Mouse (Mus musculus) cerebellum, postnatal 36 days (tissue): Measurements from ENCODE around the gene Cpsf6.

Experiments used
- DNase-seq, 2 experiments: peaks; one replicate each; pipeline ENCODE4 v3.0.0; 2021 to 2022; ENCODE audit warnings: mixed read lengths in 2 of 2

The Cpsf6 gene

DNA sequence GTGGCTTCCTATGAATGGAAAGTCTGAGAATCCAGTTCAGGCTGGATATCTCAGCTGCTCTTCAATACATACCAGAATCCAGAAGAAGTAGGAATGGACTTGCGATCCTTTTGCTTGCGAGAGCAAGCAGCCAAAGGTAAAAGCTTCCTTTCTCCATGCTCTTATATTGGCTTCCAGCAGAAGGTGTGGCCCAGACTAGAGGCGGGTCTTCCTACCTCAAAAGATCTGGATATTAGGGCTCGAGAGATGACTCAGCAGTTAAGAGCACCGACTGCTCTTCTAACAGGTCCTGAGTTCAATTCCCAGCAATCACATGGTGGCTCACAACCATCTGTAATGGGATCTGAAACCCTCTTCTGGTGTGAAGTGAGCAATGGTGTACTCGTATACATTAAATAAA is at the start of gene Cpsf6:
TSS of gene Cpsf6 (minus strand) at position 108 of the 400 bp plus-strand sequence.
- no peak for DNase-seq

DNA sequence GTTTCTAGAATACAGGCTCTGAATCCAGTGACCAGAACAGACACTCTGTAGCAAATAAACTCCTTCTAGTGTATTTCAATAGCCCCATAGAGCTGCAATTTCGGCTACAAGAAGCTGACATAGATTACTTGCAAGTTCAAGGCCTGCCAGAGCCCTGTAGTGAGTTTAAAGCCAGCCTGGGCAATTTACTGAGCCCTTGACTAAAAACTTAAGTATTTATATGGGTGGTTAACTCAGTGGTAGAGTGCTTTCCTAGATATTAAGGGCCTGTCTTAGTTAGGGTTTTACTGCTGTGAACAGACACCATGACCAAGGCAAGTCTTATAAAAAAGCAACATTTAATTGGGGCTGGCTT is 46.8 kb upstream of the Cpsf6 start:
- no peak for DNase-seq

DNA sequence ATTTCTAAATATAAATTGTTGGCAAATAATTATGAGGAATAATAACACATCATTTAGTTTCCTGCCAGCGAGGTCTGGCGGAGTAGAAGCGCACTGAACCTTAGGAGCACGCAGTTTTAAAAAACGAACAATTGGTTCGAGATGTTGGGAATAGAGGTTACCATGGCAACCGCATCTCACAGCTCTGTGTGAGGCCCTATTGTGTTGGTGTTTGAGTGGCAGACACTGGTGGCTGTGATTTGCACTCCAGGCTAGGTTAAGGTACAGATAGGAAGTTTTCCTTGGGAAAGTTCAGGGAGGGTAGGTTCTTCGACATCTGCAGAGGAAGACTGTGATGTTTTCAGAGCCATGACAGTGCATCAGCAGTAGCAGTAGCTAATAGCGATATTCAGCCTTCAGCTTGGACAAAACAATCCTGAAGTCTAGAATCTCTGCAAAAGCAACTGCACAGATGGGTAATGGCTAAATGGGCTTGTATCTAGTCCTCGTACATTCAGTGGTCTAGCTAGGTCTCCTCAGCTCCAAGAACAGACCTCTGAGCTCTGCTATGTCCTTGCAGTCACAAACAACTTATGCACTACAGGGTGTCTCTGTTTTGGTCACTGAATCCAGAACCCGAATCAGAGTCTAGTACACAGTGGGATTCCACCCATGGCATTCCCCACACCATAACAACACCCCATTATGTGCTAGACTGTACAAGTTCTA is 46.2 kb upstream of the Cpsf6 start:
- DNase-seq, result no peak

DNA sequence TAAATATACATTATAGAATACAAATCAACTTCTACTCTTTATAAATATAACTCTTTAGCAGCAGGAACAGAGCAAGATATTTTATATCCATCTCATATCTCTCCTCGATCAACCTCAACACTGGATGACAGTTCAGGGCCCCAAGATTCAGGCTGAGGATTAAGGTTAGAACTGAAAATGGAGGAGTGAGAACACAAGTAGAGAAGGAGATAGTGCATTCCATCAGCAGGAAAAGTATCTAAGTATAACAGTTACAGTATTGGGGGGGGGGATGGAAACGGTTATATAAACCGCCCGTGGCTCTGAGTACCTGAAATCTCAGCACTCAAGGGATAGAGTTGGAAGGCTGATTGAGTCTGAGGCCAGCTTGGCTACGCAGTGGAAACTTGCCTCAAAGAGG is 45.2 kb upstream of the Cpsf6 start:
- DNase-seq, result no peak

DNA sequence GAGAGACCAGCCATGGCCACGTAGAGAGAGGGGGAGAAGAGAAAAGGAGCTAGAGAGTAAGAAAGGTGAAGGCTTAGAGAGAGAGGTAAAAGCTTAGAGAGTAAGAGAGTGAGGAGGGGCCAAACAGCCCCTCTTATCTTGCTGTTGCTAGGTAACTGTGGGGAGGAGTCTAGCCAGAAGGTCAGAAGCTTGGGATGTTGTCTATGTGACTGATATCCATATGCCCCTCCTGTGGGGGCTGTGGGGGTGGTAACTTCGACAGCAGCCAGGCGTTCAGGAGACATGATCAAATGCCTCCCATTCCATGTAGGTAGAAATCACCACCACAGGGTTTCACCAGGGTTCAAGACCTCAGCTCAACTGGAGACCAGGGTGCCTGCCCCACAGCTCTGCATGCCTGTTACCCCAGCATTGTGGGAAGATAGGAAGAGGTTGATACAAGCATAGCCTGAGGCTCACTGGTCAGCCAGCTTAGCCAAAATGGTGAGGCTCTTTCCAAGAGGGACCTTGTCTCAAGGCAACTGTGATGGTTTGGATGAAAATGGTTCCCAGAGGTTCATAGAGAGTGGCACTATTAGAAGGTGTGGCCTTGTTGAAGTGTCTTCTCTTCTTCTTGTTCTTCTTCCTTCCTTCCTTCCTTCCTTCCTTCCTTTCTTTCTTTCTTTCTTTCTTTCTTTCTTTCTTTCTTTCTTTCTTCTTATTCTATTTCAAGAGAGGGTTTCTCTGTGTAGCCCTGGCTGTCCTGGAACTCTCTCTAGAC is 44.5 kb upstream of the Cpsf6 start:
- no peak for DNase-seq

DNA sequence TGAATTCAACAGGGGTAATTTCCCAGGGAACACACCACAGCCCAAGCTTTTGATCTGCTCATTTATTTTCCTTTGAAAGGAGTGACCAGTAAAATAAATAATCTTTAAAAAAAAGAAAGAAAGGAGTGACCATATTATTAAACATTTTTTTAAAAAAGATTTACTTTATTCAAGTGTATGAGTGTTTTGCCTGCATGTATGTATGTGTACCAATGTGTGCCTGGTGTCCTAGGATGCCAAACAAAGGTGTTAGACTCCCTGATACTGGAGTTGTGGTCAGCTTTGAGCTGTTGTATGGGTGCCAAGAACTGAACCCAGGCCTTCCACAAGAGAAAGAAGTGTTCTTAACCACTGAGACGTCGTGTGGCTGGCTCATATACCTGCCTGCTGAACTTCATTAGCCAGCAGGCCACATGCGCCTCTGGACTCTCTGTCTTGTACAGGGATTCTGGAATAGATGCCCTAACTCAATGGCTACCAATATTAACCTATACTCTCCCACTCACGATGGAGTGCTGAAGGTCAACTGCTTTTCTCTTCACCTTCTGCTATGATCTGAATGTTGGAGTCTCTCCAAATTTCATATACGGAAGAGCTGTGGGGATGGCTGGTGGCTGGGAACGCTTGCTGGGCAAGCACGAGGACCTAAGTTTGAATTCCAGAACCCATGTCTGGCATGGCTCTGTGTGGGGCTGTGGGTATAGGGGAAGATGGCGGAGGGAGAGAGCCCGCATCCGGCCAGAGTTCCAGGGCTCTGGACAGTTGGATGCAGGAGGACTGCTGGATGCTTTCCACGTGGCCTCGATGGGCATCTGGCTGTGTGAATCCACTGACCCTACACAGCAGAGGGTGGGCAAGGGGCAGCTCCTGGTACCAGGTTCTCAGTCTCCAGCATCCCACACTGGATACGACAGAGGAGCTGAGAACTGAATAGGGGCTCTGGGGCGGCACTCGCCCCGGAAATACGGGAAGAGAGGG is 43.5 kb upstream of the Cpsf6 start:
- DNase-seq, result no peak

DNA sequence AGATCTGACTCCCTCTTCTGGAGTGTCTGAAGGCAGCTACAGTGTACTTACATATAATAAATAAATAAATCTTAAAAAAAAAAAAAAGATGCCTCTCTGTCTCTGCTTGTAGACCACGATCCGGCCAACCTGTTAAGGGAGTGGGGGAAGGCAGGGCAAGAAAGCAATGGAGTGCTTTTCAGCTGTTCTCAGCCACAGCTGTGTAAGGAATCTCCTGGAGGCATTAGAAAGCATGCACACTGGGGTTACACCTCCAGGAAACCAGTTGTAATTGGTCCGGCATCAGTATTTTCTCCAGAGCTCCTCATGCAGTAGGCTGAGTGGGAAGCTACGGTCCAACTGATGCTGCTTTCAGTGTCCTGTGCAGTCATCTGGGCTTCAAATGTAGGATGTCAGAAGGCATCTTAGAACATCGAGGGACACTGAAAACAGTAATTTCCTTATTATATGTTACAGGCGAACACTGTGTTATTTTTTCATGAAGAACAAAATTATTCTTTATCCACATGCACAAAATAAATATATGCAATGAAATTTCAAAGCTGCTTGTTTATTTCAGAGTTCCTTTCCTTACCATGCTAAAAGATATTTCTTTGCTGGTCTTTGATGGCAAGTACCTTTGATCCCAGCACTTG is 42.5 kb upstream of the Cpsf6 start:
- DNase-seq, result no peak

DNA sequence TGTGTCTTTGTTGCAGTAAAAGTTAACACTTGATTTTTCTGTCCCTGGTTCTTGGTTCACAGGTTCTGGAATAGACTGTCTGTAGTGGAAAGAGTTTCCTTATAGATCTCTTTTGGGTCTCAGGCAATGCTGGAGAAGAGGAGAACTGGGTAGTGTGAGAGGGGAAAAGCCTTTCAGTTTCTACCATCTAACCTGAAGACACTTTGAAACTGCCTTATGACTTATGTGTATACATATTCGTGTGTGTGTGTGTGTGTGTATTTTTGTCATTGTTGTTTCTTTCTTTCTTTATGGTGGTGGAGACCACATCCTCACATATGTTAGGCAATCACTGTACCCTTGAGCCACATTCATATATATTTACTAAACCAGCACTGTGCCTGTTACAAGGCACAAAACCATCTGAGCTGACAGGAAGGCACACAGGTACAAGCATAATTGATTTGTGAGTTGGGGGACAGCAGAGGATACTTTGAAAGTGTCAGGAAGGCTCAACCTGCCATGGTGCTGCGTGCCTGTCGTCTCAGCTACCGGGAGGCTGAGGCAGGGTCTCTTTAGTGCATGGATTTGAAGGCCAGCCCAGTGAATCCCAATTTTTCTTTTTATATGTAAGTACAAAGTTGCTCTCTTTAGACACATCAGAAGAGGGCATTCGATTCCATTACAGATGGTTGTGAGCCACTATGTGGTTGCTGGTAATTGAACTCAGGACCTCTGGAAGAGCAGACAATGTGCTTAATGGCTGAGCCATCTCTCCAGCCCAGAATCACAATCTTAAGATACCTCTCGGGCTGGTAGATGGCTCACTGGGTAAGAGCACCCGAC is 41.7 kb upstream of the Cpsf6 start:
- DNase-seq, result no peak

DNA sequence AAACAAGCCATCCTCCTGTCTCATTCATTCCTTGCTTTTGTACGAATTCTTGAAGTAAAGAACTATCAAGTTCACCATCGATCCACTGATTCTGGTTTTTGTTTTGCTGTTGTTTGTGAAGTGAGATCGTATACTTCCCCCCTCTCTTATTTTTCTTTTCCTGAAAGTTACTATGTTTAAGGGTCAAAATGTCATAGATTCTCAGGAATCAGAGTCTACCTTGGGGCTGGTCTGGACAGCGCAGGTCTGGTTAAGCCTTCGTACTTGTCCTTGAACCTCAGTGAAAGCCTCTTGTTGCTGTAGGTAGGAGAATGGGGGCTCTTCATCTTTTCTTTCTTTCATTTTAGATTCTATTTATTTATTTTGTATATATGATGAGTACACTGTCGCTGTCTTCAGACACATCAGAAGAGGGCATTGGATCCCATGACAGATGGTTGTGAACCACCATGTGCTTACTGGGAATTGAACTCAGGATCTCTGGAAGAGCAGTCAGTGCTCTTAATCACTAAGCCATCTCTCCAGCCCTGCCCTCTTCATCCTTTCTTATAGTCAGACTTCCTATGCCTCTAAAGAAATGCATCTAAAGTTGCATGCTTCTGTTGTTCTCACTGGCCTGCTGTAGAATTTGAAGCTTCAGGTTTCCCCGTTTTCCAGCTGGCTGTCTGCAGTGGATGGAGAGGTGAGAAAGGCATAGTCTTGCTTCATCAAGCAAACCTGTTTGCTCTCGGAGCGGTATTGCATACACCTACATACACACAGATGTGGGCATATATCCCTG is 40.9 kb upstream of the Cpsf6 start:
- DNase-seq, result no peak

DNA sequence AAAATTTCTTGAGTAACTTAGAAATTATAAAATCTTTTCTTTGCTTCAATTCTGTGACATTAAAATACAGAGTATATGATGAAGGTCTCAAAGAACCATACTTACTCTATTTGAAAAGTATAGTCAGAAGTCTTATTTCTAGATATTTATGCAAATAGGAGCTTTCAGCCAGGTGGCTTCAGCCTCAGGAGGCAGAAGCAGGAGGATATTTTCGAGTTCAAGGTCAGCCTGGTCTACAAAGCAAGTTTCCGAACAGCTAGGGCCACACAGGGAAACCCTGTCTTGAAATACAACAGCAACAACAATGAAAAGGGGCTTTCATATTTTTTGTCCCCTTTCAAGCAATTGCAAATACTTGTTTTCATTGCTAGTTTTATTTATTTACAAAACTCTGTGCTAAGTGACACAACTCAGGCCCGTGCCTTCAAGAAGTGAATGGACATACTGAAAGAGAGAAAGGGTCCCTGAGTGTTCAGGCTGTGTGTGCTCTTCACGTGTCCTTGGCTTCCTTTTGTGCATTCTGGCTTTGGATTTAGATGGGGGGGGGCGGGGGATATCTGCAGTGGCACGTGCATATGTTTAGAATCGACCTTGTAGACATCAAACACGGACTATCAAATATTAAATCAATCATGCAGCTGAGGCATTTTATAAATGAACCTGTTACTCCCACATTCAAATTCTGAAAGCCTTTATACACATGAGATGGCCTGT is 39.9 kb upstream of the Cpsf6 start:
- no peak for DNase-seq

DNA sequence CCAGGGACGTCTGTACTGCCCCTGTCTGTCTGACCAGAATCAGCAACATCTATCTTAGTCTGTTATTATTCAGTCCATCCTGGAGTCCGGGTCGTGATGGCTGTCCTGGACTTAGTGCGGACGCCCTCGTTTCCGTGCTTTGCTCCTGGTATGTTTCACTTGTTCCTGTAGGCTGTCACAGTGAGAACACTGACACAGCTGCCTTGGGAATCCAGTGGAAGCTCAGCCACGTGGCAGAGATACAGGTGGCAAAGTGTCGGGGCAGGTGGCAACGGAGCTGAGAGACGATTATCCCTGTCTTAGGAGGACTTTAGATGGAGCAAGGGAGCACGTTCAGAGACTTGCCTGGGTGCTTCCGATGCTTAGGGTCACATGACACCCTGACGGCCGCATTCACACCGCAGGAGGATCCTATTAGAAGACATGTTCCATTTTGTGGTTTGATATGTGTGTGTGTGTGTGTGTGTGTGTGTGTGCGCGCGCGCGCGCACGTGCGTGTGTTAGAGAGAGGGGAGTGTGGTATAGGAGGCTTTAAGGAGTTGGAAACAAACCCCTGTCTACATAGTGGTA is 38.9 kb upstream of the Cpsf6 start:
- no peak for DNase-seq

DNA sequence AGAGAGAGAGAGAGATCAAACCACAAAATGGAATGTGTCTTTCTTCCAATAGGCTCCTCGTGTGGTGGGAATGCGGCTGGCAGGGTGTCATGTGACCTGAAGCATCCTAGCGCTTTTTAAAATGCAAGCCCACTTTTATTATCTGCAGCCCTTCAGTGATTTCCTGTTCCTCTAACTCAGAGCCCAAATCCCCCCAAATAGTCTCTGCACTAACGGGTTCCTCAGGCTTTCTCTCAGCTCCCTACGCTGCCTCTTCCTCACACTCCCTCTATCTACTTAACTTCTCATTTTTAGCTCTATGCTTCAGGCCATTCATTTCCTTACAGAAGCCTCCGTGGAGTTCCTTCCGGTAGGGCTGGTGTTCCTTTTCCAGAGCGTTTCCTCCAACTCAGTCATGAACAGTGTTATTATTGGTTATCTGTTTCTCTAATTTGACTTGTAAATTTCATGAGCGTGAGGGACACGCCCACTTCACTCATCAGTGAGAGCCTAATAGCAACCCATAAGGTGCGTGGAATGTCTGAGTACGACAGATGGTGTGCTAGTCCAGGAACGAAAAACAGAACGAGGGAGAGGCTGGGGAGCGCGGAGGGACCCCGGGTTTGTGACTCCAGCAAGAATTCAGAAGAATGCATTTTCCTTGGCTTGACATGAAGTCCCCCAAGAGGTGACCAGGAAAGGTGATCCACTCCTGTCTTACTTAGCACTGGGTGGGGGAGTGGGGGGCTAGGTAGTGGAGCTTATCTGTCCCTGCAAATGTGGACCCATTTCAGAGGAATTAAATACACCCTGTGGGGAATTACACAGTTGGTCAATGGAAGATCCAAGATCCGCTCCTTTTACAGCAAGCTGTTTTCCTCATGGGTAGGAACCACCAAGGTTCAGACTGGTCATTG is 38.2 kb upstream of the Cpsf6 start:
- DNase-seq, result no peak

DNA sequence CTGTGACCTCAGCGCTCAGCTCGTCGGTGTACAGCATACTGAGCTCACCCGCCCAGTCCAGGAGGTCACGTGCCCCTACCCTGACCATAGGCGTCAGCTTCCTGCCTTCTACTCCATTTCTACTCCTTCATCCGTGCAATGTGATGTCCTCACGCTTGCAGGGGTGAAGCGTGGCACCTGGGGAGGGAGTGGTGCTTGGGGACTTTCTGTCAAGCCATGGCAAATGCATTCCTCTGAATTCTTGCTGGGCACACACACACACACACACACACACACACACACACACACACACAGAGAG is 37.6 kb upstream of the Cpsf6 start:
- DNase-seq, result no peak

DNA sequence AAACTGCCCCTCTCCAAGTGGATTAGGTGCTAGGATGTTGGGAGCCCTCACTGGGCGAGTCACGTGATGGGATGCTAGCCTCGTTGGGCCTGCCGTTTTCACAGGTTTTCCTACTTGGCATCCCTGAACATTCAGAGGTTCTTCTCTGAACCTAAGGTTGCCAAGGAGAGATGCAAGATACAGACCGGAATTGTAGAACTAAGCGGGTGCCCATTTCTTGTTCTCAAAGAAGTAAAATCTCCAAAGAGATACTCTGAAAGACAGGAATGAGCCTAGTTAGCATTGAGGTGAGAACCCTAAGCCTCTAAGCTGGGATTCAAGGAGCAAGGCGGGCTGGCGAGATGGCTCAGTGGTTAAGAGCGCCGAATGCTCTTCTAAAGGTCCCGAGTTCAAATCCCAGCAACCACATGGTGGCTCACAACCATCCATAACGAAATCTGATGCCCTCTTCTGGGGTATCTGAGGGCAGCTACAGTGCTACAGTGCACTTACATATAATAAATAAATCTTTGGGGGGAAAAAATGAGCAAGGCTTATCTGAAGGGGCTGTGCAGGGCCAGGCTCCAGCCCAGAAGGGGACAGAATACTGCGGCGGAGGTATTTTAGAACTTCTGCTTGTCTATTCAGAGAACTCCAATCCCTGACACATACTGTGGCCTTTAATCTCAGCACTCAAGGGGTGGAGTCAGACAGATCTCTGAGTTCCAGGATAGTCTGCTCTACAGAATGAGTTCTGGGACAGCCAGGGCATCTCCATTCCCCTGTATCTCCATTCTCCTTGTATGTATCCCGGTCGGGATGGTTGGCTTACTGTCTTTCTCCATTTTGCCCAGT is 37.0 kb upstream of the Cpsf6 start:
- DNase-seq, result no peak

DNA sequence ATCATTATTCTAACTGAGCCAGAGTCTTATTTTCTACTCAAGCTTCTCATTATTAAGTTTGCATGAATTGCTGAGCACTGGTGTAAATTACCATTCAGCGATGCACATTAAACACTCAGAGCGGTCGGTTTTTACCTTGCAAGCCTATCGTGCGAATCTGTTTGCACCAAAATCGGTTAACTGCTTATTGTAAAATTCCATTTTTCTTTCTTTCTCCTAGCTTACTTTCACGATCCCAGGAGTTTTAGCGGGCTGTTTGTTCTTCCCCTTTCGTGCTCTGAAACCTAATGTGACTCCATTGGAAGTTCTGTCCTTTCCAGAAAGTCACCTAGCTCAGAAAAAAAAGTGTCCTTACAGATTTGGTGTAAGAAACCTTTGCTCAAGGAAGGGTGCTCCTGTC is 36.3 kb upstream of the Cpsf6 start:
- no peak for DNase-seq

DNA sequence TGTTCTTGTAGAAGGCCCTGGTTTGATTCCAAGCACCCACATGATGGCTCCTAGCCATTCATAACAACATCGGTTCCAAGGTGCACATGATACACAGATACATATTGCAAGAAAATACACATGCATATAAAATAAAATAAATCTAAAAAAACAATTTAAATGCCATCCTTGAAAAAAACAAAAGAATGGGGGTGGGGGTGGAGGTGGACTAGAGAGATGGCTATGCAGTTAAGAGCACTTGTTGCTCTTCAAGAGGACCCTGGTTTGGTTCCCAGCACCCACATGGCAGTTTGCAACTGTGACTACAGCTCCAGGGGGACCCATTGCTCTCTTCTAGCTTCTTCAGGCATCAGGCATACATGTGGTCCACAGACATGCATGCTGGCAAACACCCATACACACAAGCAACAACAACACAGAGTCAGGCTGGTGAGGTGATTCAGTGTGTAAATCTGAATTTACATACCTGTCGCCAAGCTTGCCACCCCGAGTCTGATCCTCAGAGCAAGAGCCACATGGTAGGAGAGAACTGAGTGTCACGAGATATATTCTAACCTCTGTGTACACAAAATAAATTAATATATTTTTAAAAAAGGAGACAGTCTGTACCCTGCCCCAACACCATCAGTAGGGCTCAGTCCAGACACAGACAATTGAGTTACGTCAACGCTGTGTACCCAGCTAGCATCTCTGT is 35.7 kb upstream of the Cpsf6 start:
- DNase-seq, result no peak

DNA sequence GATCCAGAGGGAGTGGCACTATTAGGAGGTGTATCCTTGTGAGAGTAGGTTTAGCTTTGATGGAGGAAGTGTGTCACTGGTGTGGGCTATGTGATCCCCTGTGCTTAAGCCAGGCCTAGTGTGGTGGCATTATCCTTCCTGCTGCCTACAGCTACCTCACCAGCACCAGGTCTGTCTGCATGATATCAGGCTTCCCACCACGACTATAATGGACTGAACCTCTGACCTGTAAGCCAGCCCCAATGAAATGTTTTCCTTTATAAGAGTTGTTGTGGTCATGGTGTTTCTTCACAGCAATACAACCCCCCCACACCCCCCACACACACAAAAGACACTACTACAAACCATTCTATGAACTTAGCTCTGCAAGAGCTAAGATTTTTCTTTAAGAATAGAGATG is 34.9 kb upstream of the Cpsf6 start:
- DNase-seq, result no peak
